In the genomic region with DNA sequence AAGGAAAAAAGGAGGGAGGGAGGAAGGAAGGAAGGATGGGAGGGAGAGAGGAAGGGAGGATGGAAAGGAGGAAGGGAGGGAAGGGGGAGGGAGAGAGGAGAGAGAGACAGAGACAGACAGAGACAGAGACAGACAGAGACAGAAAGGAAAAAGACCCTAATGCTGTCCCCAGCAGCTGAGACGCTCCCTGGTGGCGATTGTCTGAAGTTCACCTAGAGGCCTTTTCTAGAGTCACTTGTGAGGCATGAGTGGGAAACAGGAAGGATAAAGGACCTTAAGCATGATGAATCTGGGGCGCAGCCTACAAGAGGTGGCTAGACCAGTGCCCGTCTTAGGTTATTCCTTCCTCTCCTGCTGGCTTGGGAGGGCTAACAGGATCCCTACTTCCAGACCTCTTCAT, we compare ENCODE assay signal across 10 mouse cellular contexts.
DNase-seq lines count a peak whose midpoint lies in the region; ATAC-seq lines count a peak whose summit lies in the region.
"Had no signal": no experiment of that assay in that cellular context is flagged by ENCODE, and none has a peak within 500 bp of the region (broad histone marks: within the 10 kb centered on the region; RNA-seq: fewer than 3 reads in every experiment).

No protein-coding gene starts in this region.

- no peak for ATAC-seq in midbrain, embryonic 11.5 days (ENCODE audit: low FRiP score)
- ATAC-seq in midbrain, embryonic 16.5 days, result no peak

- peak; percentile 56 for DNase-seq in heart, postnatal 4 days
- no peak for DNase-seq in heart, adult 9 months (ENCODE audit: low spot score in 2 of 2)
- peak; percentile 87 for DNase-seq in midbrain, embryonic 11.5 days (ENCODE audit: low spot score, missing footprints)
- peak; percentile 55 for DNase-seq in embryo, embryonic 10 days (ENCODE audit: low spot score)
- peak; percentile 7 for DNase-seq in lung, postnatal 36 days
- no peak for DNase-seq in gastrocnemius, postnatal 4 days (ENCODE audit: low spot score in 2 of 2)
- no peak for DNase-seq in urinary bladder, postnatal 25 days (ENCODE audit: low spot score)

- no peaks in the 10 kb centered on the region for H3K36me3 ChIP-seq in midbrain, embryonic 11.5 days (ENCODE audit: control insufficient read depth, insufficient read depth, low read length)
- H3K36me3 ChIP-seq in midbrain, embryonic 16.5 days (ENCODE audit: control insufficient read depth, insufficient read depth, low read length), result no peaks in the 10 kb centered on the region
- H3K36me3 ChIP-seq: embryonic facial prominence, embryonic 12.5 days; midbrain, embryonic 12.5 days had no signal

- H3K4me1 ChIP-seq in midbrain, embryonic 11.5 days (ENCODE audit: control insufficient read depth, insufficient read depth, low read length), result peaks cover 4% of the 10 kb centered on the region
- no peaks in the 10 kb centered on the region for H3K4me1 ChIP-seq in midbrain, embryonic 16.5 days (ENCODE audit: control insufficient read depth, insufficient read depth, low read length)

- H3K9me3 ChIP-seq in midbrain, embryonic 11.5 days (ENCODE audit: control insufficient read depth, low read length), result no peaks in the 10 kb centered on the region
- H3K9me3 ChIP-seq in midbrain, embryonic 16.5 days (replicated peaks; ENCODE audit: control insufficient read depth, low read length, poor library complexity, severe bottlenecking), result no peaks in the 10 kb centered on the region
- H3K9me3 ChIP-seq: embryonic facial prominence, embryonic 12.5 days; midbrain, embryonic 12.5 days had no signal

- no peaks in the 10 kb centered on the region; the same call in 1 of the 2 replicates for H3K27me3 ChIP-seq in midbrain, embryonic 11.5 days (ENCODE audit: control insufficient read depth, insufficient read depth, low read length)
- H3K27me3 ChIP-seq in midbrain, embryonic 16.5 days (ENCODE audit: control insufficient read depth, insufficient read depth, low read depth, low read length), result no peaks in the 10 kb centered on the region
- H3K27me3 ChIP-seq: embryonic facial prominence, embryonic 12.5 days; midbrain, embryonic 12.5 days had no signal

- H3K4me2 ChIP-seq in midbrain, embryonic 11.5 days, result no peak overlapping the region
- no peak overlapping the region for H3K4me2 ChIP-seq in midbrain, embryonic 16.5 days (ENCODE audit: low read length)
- H3K4me2 ChIP-seq: embryonic facial prominence, embryonic 12.5 days; midbrain, embryonic 12.5 days had no signal

- H3K4me3 ChIP-seq in midbrain, embryonic 11.5 days (ENCODE audit: low read depth, low read length), result no peak overlapping the region
- H3K4me3 ChIP-seq in midbrain, embryonic 16.5 days (ENCODE audit: low read depth, low read length), result no peak overlapping the region
- H3K4me3 ChIP-seq: embryonic facial prominence, embryonic 12.5 days; midbrain, embryonic 12.5 days had no signal

- H3K9ac ChIP-seq in midbrain, embryonic 11.5 days (ENCODE audit: low read length), result no peak overlapping the region
- H3K9ac ChIP-seq in midbrain, embryonic 16.5 days (ENCODE audit: low read depth, low read length), result no peak overlapping the region
- H3K9ac ChIP-seq: embryonic facial prominence, embryonic 12.5 days; midbrain, embryonic 12.5 days had no signal

- no peak overlapping the region for H3K27ac ChIP-seq in midbrain, embryonic 11.5 days (ENCODE audit: low read depth, low read length)
- H3K27ac ChIP-seq in midbrain, embryonic 16.5 days (ENCODE audit: low read length), result no peak overlapping the region
- H3K27ac ChIP-seq: embryonic facial prominence, embryonic 12.5 days; midbrain, embryonic 12.5 days had no signal

- WGBS in midbrain, embryonic 11.5 days, result 56% methylated on average over 4 of the region's 4 CpGs
- 44% methylated on average over 4 of the region's 4 CpGs for WGBS in midbrain, embryonic 16.5 days

Comparison
In these comparisons a context has a peak if more than half of its experiments do, and no peak if none do; other contexts are left out.
1. DNase-seq: peak in heart, postnatal 4 days (single experiment), midbrain, embryonic 11.5 days (single experiment), embryo, embryonic 10 days (single experiment) and lung, postnatal 36 days (single experiment); none in heart, adult 9 months (0 of 2), gastrocnemius, postnatal 4 days (0 of 2) and urinary bladder, postnatal 25 days (single experiment).